Mouse (Mus musculus) lung, postnatal 0 days (tissue): Measurements from ENCODE around the gene Cpe.

Experiments used
- CTCF ChIP-seq: IDR thresholded peaks from 2 replicates; pipeline ENCODE4 v1.5.1; 2016; ENCODE audit warnings: antibody characterized with exemption, mild to moderate bottlenecking
- EP300 ChIP-seq: IDR thresholded peaks from 2 replicates; pipeline ENCODE4 v1.6.1; 2016; ENCODE audit warnings: antibody characterized with exemption, mild to moderate bottlenecking, control low read depth

DNA sequence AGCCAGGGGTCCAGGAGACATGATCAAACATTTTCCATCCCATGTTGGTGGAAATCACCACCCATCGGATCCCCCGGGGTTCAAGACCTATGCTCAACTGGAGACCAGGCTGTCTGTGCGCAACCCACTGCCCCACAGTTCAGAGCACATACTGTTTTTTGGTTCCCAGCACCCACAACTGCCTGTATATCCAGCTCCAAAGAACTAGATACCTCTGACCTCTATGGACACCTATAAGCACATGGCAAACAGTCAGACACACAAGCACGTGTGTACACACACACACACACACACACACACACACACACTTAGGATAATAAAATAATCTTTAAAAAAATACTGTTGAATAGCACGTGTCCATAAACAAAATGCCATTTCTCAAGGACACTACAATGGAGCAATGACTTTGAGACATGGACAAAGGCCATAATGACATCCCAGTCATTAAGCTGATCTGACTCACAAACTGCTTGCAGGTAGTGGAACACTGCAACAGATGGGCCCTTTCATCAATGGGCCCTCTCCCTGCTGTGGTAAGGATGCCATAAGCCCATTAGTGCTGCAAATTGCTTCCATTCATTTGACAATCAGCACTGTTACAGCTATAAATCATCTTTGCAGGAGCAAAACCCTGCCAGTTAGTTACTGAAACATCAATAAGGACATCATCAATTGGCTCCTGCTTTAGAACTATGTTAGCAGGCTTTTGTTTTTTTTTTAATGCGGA lies 63.7 kb downstream of the Cpe start:
- TF ChIP-seq CTCF (no peak), EP300 (no peak)
